Mouse (Mus musculus) hindbrain, postnatal 0 days (tissue): ENCODE measurements around the gene Apoa2. TPM values are rescaled to one million over a fixed set of nuclear protein-coding genes. Genes with fewer than 3 reads are reported as not detected.

Experiments used
- ATAC-seq: fragments of 200-750 bp; cut with Nextera tagmentation; 2 replicates; pipeline ENCODE4 v1.8.0; 2017; ENCODE audit warnings: mild to moderate bottlenecking, moderate TSS enrichment, moderate library complexity
- DNase-seq: peaks from one replicate; pipeline ENCODE4 v3.0.0-alpha.2; 2015; ENCODE audit warnings: low spot score
- H3K27ac ChIP-seq: fragments of 300-500 bp; sonication (generic); 2 replicates; pipeline ENCODE4 v1.5.1; 2014; ENCODE audit warnings: mild to moderate bottlenecking
- H3K27me3 ChIP-seq: fragments of 300-500 bp; sonication (generic); 2 replicates; pipeline ENCODE4 v1.6.1; 2014; ENCODE audit warnings: low read length, mixed read lengths; ENCODE audit not compliant: insufficient read depth
- H3K36me3 ChIP-seq: fragments of 300-500 bp; sonication (generic); 2 replicates; pipeline ENCODE4 v1.6.1; 2014; ENCODE audit warnings: low read length, mixed read lengths; ENCODE audit not compliant: insufficient read depth
- H3K4me1 ChIP-seq: fragments of 300-500 bp; sonication (generic); 2 replicates; pipeline ENCODE4 v1.6.1; 2014; ENCODE audit warnings: antibody characterized with exemption, low read length, mixed read lengths; ENCODE audit not compliant: insufficient read depth
- H3K4me2 ChIP-seq: fragments of 300-500 bp; sonication (generic); 2 replicates; pipeline ENCODE4 v1.6.1; 2014; ENCODE audit warnings: low read depth, mild to moderate bottlenecking, low read length, moderate library complexity, mixed read lengths
- H3K4me3 ChIP-seq: fragments of 300-500 bp; sonication (generic); 2 replicates; pipeline ENCODE4 v1.5.1; 2014; ENCODE audit warnings: low read length
- H3K9ac ChIP-seq: fragments of 300-500 bp; sonication (generic); replicated peaks from 2 replicates; pipeline ENCODE4 v1.6.1; 2014; ENCODE audit warnings: mild to moderate bottlenecking, low read length, moderate library complexity, mixed read lengths
- H3K9me3 ChIP-seq: fragments of 300-500 bp; sonication (generic); 2 replicates; pipeline ENCODE4 v1.6.1; 2016; ENCODE audit warnings: low read length, mixed read lengths
- CTCF ChIP-seq: IDR thresholded peaks from 2 replicates; pipeline ENCODE4 v1.5.1; 2016; ENCODE audit warnings: antibody characterized with exemption, control low read depth, low read depth
- WGBS: fragments of 180-500 bp; shearing (Covaris S2); extraction: QIAGEN DNeasy Blood & Tissue Kit; methylation state at CpG from one replicate; pipeline ENCODE4 v1.1.7; 2014; 5-methylcytosine and 5-hydroxymethylcytosine counted together
- polyA plus RNA-seq: library from polyadenylated mRNA; unstranded; fragments of >200 nt; fragmentation: Nextera tagmentation; extraction: Ambion mirVana; gene quantifications from 2 replicates; pipeline ENCODE4 v1.2.1, GENCODE M21; 2015
- total RNA-seq: library from RNA; depleted of rRNA; stranded (reverse); fragments of >200 nt; gene quantifications from 2 replicates; pipeline ENCODE4 v1.2.3, GENCODE M21; 2014; rRNA removed

Apoa2 gene
- total RNA-seq = not detected in 2 replicates
- polyA plus RNA-seq = 8.1 and 8.8 TPM in 2 replicates

DNA sequence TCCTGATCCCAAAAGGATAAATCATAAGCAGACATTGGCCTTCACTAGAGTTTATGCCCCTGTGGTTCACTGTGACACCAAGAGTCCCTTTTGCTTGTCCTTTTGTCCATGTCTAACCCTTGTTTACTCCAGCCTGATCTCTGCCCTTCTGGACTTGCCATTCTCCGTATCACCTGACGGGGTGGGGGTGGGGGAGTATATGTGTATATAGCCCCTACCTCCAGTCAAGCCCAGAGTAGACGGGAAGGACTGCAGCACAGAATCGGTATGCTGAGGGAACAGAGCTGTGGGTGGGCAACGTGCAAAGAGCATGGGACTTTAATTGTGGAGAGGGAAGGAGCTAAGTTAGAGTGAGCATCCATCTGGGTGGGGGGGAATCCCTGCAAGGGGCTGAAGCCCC, at the start of gene Apoa2:
Apoa2 (plus strand) TSS at position 198 of the 400 bp plus-strand sequence.
- WGBS = 82% methylated on average over 5 of the region's 5 CpGs

DNA sequence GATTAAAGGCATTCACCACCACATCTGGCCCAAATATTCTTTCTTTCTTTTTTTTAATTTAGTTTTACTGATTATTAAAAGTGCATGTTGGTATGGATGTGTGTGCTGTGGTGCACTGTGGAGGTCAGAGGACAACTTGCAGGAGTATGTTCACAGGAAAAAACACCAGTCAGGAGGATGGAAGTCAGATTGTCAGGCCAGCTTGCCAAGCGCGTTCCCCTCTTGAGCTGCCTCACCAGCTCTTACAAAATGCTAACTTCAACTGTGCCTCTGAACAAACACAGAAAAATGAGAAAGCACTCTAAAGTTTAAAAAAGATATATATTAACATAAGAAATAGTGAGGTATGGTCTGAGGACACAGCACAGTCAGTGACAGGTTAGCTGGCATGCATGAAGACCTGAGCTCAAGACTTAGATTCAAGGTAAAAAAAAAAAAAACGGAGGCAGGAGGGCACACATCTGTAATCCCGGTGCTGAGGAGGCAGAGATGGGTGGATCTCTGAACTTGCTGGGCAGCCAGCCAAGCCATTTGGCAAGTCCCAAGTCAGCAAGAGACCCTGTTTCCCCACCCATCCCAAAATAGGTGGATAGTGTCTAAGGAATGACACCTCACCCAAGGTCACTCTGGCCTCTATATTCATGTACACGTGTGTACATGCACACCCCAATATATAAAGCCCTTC, 45.2 kb upstream of the Apoa2 start:
- no peak overlapping the region for H3K27ac ChIP-seq
- H3K4me1 ChIP-seq = no peaks in the 10 kb centered on the region
- ATAC-seq (no peak), DNase-seq (no peak)
- no peak overlapping the region for H3K9ac ChIP-seq
- no peak overlapping the region for H3K4me2 ChIP-seq
- no peaks in the 10 kb centered on the region for H3K36me3 ChIP-seq
- no peak overlapping the region for H3K4me3 ChIP-seq
- H3K27me3 ChIP-seq = no peaks in the 10 kb centered on the region
- WGBS = 79% methylated on average over 5 of the region's 5 CpGs
- TF ChIP-seq CTCF = no peak
- H3K9me3 ChIP-seq = no peaks in the 10 kb centered on the region

More for the DNA sequence above, at the start of gene Apoa2:
- H3K27ac ChIP-seq = no peak within 1 kb of the TSS
- no peak for TF ChIP-seq CTCF
- no peak within 1 kb of the TSS for H3K4me2 ChIP-seq
- DNase-seq (no peak), ATAC-seq (no peak)
- peaks cover 2% of the 10 kb centered on the region; the same call in 1 of the 2 replicates for H3K36me3 ChIP-seq
- no peaks in the 10 kb centered on the region for H3K27me3 ChIP-seq
- peaks cover 7% of the 10 kb centered on the region; the same call in 1 of the 2 replicates for H3K4me1 ChIP-seq
- H3K9me3 ChIP-seq = no peaks in the 10 kb centered on the region
- no peak within 1 kb of the TSS for H3K9ac ChIP-seq
- no peak within 1 kb of the TSS for H3K4me3 ChIP-seq

DNA sequence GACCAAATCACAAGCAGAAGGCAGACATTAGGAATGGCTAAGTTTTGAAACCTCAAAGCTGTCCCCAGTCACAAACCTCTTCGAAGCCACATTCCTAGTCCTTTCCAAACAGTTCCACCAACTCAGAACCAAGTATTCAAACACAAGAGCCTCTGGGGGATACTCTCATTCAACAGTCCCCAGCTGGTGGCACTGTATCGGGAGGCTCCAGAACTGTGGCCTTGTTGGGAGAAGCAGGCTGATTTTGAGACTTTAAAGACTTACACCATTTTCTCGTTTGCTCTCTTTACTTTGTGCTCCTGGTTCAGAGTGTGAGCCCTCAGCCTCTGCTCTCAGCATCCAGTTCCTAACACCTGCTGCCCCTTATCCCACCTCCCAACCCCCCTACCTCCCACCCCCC, 41.8 kb upstream of the Apoa2 start:
- no peak for TF ChIP-seq CTCF
- WGBS = 79% methylated on average over 3 of the region's 3 CpGs
- ATAC-seq = no peak

DNA sequence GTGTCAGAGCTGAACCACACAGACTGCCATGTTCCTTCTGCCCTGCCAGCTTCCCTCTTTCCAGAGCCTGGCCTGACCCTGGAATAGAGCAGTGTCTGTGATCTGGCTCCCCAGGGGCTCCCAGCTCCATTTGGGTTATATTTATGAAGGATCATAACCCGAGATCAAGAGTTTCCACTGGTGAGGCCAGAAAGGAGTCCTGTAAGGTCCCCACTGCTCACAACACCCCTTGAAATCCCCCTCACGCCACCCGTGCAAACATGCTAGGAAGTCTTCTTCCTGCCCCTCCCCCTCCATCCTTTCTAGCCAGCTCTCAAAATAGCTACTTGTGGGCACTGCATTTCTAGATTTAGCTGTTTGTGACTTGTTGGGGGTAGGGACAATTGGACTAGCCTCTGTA, 41.2 kb upstream of the Apoa2 start:
- H3K36me3 ChIP-seq = no peaks in the 10 kb centered on the region
- TF ChIP-seq CTCF = no peak
- no peak for DNase-seq
- H3K4me3 ChIP-seq = no peak overlapping the region
- no peak overlapping the region for H3K9ac ChIP-seq
- H3K4me2 ChIP-seq = no peak overlapping the region
- peaks cover 6% of the 10 kb centered on the region; the same call in 1 of the 2 replicates for H3K4me1 ChIP-seq
- WGBS = 67% methylated on average over 3 of the region's 3 CpGs
- no peaks in the 10 kb centered on the region for H3K9me3 ChIP-seq
- no peak overlapping the region for H3K27ac ChIP-seq
- H3K27me3 ChIP-seq = no peaks in the 10 kb centered on the region
- ATAC-seq = no peak

More for the DNA sequence above, 41.8 kb upstream of the Apoa2 start:
- Histone ChIP-seq H3K4me1 (peaks cover 1% of the 10 kb centered on the region; the same call in 1 of the 2 replicates), H3K27me3 (no peaks in the 10 kb centered on the region), H3K4me3 (no peak overlapping the region), H3K9ac (no peak overlapping the region), H3K9me3 (no peaks in the 10 kb centered on the region), H3K27ac (no peak overlapping the region), H3K4me2 (no peak overlapping the region), H3K36me3 (no peaks in the 10 kb centered on the region)
- no peak for DNase-seq

- DNase-seq (no peak), ATAC-seq (no peak)
- 87% methylated on average over 7 of the region's 7 CpGs for WGBS
- no peaks in the 10 kb centered on the region for H3K27me3 ChIP-seq
- no peaks in the 10 kb centered on the region for H3K9me3 ChIP-seq
- no peak overlapping the region for H3K27ac ChIP-seq
- TF ChIP-seq CTCF = peak; percentile 33; the same call in 1 of the 2 replicates
- no peak overlapping the region for H3K9ac ChIP-seq
- H3K4me3 ChIP-seq = no peak overlapping the region
- H3K36me3 ChIP-seq = no peaks in the 10 kb centered on the region
- H3K4me2 ChIP-seq = no peak overlapping the region
- peaks cover 6% of the 10 kb centered on the region; the same call in 1 of the 2 replicates for H3K4me1 ChIP-seq
Measured at GRCm38 (mm10) chr1:171184314-171184713, 40.5 kb upstream of the Apoa2 start.

- Histone ChIP-seq H3K4me3 (no peak overlapping the region), H3K9me3 (no peaks in the 10 kb centered on the region), H3K9ac (no peak overlapping the region), H3K27ac (no peak overlapping the region), H3K4me1 (peaks cover 6% of the 10 kb centered on the region; the same call in 1 of the 2 replicates), H3K27me3 (no peaks in the 10 kb centered on the region), H3K36me3 (no peaks in the 10 kb centered on the region), H3K4me2 (no peak overlapping the region)
- DNase-seq (no peak), ATAC-seq (0 out of 2 replicates have a peak, but pooled peaks have one; percentile 33)
- no peak for TF ChIP-seq CTCF
- WGBS = 71% methylated on average over 8 of the region's 8 CpGs
Measured at GRCm38 (mm10) chr1:171185655-171186054, 39.2 kb upstream of the Apoa2 start.
